Mouse (Mus musculus) urinary bladder, postnatal 4 days (tissue): ENCODE measurements around the gene 4930402H24Rik.
A peak's percentile ranks its signal among the peaks of the same experiment; 100 is the strongest.
"Not testable (repeated sequence)": the region's sequence is repeated elsewhere in the genome, so short reads cannot be mapped to it uniquely, and the experiment has no call there.

Source experiments
- DNase-seq, 2 experiments: peaks; one replicate each; pipeline ENCODE4 v3.0.0; 2021 to 2022; ENCODE audit warnings: low spot score in 2 of 2

Gene 4930402H24Rik

DNA sequence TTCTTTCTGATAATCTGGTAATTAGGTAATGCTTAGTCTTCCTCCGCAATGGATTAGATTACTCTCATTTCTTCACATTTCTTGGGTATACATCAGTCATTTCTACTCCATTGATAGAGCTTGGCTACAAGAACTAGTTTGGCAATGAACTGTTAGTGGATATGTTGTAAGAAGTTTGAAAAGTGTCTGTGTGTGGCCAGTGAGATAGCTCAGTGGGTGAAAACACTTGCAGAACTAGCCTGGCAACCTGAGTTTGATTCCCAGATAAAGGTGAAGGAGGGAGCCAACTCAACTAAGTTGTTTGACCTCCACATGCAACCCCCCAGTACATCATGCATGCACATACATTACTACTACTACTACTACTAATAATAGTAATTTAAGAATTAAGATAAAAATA, 53.2 kb downstream of the 4930402H24Rik start:
- DNase-seq, result no peak

DNA sequence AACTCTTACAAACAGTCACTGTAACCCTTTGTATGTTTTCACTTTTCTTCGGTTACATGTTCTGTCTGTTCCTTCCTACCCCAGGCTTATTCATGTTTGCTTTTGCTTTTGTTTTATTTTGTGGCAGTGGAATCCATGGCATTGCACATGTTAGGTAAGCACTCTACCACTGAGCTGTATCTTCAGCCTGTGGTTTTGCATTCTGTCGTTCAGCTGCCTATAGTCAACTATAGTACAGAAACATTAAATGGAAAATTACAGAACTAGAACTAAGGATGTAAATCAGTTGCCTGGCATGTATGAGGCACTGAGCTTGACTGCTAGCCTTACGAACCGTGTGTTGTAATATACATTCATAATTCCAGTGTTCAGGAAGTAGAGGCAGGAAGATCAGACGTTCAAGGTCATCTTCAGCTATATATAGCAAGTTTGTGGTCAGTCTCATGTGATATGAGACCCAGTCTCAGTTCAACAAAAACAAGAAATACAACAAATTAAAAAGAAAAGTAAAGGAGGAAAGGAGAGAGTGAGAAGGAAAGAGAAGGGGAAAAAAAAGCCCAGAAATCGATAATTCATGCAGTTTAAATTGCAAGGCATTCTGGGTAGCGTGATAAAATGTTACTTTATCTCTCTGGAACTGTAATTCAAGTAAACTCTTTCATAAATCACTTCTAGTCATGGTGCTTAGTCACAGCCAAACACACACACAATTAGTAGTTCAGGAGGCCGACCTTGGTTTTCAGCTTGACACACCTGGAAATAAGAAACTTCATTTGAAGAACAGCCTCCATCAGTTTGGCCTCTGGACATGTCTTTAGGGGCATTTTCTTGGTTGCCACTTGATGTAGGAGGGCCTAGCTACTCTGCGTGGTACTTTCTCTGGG, 54.6 kb downstream of the 4930402H24Rik start:
- DNase-seq, result no peak

DNA sequence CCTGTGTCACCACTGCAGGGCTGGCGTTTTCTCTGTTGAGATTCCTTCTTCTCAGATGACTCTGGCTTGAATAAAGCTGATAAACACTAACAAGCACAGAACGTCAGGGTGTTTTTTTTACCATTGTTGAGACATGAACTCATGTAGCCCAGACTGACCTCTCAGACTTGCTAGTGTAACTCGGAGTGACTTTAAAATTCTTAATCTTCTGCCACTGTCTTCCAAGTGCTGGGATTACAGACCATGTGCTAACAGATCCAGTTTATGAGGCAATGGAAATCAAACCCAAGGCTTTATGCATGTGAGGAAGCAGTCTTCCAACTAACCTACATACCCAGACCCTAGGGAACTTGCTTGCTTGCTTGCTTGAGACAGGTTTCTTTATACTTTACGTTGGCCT, 56.5 kb downstream of the 4930402H24Rik start:
- no peak for DNase-seq

DNA sequence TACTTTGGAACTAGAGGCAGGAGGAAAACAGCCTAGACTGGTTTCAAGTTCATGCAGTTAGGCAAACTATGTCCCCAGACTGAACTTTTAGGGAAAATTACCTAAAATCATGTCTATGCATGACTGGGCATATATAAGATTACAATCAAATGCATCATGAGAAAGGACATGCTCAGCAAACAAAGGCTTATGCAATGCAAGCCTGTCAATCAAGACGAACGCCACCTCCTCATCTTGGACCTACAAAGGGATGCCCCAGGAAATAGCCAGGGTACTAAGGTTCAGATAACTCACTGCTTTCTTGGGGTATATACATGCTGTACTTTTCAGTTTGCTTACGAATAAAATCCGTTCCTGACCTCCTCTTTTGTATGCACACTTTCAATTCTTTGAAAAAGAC, 57.9 kb downstream of the 4930402H24Rik start:
- DNase-seq, result no peak

DNA sequence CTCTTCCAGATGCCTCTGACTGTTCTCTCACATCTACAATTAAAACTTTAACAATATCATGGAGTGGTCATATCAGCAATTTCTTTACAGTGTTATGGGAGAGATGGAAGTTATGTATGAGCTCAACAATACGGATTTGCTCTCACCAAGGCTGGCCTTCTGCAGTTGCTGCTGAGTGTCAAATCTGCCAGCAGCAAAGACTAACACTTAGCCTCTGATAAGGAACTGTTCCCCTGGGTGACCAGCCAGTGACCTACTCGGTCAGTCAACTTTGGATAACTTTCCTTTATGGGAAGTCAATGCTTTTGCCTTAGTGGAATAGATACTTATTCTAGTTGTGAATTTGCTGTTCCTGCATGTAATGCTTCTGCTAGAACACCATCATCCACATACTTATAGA, 62.6 kb downstream of the 4930402H24Rik start:
- no peak for DNase-seq

DNA sequence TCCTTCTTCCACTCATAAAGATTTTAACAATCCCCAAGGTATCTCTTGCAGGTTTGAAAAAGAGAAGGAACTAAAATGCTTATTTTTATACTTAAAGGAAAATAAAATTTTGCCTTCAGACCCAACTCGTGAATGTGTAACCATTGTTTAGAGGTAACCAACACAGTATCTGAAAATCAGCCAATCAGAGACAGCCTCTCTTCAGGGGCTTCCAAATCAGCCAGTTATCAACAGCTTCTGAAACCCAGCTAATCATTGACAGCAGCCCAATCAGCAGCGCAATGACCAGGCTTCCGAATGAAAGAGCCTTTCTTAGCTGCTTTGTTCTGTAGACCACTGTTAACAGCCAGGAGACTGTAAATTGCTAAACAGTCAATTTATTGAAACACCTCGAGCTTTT, 65.4 kb downstream of the 4930402H24Rik start:
- no peak for DNase-seq

DNA sequence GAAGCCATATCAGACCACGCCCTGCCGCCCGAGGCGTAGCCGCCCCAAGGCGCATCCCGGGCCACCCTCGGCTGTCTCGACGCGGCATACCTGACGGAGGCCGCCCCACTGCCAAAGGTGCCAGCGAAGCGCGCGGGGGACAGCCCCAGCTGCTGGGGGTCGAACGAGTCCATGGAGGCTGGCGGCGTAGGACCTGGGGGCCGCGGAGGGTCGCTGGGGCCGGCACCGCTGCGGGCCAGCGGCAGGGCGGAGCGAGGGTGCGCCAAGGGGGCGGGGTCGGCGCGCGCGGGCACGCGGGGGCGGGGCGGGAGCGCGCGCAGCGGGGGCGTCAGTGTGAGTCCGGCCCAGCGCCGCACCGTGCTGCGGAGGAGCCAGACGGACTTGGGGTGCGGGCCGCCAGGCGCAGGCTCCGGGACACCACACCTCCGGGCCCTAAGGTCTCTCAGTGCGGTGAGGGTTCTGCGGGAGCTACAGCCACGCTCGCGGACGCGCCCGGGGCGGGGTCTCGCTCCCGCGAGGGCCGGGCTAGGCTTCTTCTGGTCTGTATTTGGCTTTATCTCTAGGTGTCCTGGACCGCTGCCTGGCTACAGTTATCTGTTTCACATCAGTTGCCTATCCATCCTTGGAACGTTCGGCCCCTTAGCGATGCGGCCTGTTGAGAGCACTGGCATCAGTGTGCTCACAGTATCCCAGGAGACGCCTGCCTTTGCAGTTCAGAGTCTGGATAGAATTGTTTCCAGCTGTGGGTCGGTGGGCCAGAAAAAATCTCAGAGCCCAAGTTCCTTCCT, 66.1 kb downstream of the 4930402H24Rik start:
- peak; percentile 73 to 79 for DNase-seq

DNA sequence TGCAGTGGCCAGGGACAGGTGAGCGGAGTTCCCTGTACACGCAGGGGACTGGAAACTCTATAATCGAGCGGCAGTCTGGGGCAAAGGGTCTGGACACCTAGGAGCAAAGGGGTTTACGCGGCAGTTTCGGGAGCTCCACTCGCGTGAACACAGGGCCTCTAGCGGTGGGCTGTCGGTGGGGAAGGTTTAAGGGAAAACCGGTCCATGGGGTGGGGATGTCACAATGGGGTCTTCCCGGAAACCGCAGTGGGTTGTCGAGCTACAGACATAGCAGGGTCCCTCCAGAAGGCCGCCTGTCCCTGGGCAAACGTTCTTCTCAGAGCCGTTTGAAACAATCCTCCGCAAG, 66.7 kb downstream of the 4930402H24Rik start:
- peak in 1 of 2 experiments; percentile 24 for DNase-seq

DNA sequence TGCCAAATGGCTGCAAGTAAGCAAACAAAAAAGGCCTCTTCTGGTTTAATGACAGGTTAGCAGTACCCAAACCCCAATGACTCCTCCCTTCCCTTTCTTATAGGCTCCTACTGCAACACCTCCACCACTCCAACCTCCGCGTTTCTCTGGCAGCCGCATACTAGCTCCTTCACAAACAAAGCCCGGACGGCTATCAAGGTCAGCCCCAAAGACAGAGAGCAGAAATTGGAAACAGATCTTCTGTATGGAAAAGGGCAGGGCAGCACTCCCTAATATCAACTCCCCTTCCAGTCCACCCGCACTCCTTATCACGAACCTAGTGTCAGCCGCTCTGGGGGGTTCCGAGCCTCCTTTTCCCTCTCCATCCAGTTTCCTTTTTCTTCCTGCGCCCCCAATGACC, 67.1 kb downstream of the 4930402H24Rik start:
- no peak for DNase-seq

DNA sequence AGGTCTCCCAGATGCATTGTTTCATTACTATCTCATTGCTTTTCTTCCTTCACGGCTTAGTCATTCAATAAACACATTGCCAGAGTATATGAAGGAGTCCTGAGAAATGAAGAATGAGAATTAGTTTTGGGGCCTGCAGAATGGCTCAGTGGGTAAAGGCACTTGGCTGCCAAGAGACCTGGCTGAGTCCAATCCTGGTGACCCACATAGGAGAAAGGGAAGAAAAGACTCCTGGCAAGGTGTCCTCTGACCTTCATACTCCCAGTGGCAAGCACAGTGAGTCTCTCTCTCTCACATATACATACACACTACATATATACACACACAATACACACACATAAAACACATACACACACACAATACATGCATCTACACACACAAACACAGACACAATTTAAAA, 68.1 kb downstream of the 4930402H24Rik start:
- no peak for DNase-seq

DNA sequence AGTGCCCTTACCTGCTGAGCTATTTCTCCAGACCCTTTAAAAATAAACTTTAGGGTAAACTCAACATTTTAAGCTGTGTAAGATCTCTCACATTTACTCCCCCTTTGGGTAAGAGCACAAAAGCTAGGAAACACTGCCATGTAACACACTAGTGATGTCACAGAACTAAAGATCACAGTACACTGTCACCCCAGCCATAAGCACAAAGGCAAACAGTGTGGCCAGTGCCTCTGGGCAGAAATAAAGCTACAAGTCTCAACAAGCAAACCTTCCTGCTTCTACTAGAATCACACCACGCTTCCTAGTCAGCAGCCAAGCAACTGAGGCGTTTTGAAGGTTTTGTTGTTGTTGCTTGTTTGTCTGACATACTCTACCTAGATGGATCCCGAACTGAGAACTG, 72.5 kb downstream of the 4930402H24Rik start:
- no peak for DNase-seq

DNA sequence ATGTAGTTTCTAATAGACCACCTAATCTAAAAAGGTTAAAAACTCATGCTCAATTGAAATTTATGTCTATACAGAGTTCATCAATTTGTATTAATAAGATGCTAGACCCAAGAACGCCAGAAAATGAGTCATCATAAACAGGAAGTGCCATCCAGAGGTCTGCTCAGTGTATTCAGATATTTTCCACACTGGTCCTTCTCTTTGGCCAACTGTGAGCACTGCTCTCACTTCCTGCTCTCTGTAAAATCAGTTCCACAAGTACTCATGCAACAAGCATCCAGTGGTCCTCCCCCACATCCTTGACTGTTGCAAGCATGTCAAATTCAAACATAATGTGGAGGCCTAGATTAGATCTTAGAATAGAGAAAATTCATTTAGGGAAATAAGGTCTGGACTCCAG, 73.6 kb downstream of the 4930402H24Rik start:
- no peak for DNase-seq

DNA sequence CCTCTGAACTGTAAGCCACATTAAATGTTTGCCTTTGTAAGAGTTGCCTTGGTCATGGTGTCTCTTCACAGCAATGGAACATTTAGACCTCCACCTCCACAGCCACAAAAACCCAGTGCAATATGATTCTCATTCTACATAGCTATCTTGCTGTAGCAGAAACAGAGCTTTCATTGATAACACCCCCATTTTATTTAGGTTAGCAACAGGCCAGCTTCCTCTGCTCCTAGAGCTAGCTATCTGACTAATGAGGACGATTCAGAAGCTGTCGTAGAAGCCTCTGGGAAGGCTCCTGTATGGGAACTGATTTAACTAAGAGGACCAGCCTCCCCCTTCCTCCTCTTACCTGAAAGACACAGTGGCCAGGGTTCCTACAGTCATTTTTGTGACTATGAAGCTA, 74.2 kb downstream of the 4930402H24Rik start:
- no peak for DNase-seq

DNA sequence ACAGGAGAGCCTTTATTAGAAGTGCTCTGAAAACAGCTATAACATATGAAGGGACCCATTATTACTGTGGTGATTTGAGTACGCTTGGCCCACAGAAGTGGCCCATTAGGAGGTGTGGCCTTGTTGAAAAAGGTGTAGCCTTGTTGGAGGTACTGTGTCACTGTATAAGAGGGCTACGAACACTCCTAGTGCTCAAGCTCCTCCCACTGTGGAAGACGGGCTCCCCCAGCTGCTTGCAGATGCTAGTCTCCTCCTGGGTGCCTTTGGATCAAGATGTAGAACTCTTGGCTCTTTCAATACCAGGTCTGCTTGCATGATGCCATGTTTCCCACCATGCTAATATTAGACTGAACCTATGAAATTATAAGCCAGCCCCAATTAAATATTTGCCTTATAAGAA, 76.0 kb downstream of the 4930402H24Rik start:
- no peak for DNase-seq

DNA sequence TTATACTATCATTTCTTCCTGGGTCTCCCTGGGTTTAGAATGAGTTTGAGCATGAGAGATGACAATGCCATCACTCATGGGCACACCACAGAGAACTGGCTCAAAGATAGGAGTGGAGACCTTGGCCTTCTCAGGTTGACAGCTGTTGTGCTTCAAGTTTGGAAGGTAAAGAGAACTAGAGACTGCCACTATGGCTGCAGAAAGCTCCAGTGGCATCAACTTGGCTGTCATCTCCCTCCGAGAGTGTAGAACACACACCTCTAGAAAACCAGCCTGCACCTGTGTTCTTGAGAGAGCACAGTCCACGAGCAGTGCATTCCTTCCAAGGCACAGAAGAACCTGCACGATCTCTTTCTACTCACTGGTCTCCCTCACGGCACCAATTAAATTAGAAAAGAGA, 76.7 kb downstream of the 4930402H24Rik start:
- DNase-seq, result no peak

DNA sequence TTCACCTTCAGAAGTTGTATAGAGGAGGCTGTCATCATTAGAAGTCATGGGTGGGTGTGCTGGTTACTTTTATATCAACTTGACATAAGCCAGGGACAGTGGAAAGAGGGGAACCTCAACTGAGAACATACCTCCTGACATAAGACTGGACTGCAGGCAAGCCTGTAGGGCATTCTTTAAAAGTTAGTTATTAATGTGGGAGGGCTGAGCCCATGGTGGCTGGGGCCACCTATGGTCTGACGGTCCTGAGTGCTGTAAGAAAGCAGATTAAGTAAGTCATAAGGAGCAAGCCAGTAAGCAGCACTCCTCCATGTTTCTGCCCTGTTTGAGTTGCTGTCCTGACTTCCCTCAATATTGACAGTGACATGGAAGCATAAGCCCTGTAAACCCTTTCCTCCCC, 77.5 kb downstream of the 4930402H24Rik start:
- no peak for DNase-seq

DNA sequence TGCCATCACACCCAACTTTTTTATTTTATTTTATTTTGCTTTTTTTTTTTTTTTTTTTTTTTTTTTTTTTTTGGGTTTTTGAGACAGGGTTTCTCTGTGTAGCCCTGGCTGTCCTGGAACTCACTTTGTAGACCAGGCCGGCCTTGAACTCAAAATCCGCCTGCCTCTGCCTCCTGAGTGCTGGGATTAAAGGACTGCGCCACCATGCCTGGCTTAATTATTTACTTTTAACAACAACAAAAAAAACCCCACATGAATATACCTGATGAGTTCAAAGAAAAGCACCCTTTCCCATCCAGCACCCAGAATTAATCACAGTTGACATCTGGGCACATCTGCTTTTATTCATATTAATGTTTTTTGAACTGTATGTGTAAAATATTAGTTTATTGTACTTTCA, 78.1 kb downstream of the 4930402H24Rik start:
- not testable (repeated sequence) for DNase-seq

DNA sequence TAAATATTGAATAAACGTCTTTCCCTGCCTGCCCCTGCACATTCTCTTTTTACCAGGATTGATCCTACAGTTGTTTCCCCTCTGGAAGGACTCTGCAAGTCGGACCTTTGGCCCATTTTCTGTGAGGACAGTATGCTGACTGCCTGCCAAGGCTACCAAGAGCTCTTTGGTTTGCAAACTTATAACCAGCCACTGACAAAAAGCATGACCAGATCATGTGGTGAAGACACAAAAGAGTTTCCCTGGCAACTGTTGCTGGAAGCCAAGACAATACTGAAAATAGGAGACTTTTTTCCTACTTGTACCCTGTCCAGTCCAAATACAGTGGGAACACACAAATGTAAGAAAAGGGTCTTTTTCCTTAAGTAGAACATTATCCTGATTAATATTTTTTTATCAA, 78.8 kb downstream of the 4930402H24Rik start:
- DNase-seq, result no peak

DNA sequence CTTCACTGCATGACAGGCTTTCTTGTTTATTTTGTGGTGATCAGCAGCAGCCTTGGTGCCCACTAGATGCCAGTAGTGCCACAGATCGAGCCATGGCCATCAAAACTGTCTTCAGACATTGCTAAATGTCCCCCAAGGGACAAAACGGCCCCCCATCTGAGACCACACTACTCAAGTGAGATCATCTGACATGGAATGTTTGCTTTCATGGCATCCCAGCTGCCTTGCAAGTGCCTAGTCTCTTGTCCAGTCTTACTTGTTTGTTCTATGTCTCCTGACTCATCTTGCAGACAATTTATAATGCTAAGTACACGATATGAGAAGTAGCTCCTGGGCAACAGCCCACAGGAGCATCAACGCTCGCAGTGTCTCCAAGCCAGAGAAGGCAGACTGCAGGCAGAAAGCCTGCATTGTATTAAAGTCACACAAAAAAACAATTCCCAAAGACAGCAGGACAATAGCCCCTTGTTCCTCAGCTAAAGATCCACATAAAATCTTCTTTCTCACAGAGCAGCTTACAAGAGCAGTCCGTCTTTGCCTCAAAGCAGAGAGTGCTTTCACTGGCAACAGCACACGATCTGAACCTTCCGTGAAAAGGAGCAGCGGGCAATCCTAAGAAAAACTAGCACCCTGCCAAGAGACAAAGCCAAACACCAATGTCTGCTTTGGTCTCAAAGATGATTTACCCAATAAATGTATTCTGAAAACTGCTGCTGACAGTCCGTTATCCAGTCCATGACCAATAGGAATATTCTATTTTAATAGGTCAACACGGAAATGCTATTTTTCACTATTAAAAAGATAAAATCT, 87.2 kb downstream of the 4930402H24Rik start:
- DNase-seq, result no peak

DNA sequence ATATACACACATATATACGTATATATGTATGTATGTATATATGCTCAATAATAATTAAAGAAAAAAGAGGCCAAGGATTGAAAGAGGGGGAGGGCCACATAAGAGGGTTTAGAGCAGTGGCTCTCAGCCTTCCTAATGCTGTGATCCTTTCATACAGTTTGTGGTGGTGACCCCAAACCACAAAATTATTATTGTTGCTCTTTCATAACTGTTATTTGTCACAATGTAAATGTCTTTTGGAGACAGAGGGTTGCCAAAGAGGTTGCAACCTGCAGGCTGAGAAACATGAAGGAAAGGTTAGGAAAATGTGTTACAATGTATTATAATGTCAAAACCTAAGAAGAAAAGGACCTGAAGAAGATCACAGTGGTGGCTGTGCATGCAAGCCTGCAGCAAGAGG, 88.3 kb downstream of the 4930402H24Rik start:
- no peak for DNase-seq

DNA sequence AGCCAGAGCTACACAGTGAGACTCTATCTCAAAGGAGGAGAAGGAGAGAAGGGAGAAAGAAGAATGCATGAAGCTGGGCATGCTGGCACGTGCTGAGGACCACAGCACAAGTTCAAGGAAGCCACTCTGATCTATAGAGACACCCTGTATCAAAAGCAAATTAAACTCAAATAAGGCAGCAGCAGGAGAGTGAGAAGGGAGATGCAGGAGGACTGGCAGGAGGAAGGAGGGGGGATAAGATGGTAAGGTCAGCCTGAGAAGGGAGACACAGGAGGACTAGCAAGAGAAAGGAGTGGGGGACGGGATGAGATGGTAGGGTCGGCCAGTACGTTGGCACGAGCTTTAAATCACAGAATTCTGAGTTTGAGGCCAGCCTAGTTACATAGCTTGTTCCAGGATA, 90.0 kb downstream of the 4930402H24Rik start:
- no peak for DNase-seq

DNA sequence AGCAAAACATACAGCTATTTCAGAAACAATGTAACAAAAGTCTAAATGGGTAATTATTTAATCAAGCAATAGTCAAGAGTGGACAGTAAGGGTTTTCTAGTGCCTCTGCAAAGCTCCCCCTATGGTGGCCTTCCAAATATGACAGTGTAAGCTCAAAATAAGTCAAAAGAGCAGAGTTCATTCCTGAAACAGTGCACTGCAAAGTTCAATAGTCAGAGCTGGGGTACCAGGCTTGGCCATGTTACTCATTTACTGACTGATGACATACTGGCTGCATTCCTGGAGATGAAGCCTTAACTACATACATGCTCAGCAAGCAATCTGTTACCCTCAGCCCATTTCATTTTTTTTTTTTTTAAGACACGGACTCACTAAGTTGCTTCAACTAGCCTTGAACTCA, 91.7 kb downstream of the 4930402H24Rik start:
- DNase-seq, result no peak
